In genomic region chr19:12488205-12488966, GRCm38 (mm10) we compare ENCODE assay signal across 8 mouse cellular contexts. TPM values are rescaled to one million over a fixed set of nuclear protein-coding genes. Genes with fewer than 3 reads are reported as not detected.
DNase-seq lines count a peak whose midpoint lies in the region; ATAC-seq and TF ChIP-seq lines count a peak whose summit lies in the region.

No protein-coding gene starts in this region.

- H3K27ac ChIP-seq in ES-Bruce4 (ENCODE audit: insufficient read depth, low read length) = peak overlapping the region; percentile 71
- H3K27ac ChIP-seq in embryonic facial prominence, embryonic 12.5 days = peak overlapping the region; percentile 70
- peak overlapping the region; percentile 96 for H3K27ac ChIP-seq in intestine, postnatal 0 days (ENCODE audit: low read depth, low read length)
- peak overlapping the region; percentile 93 for H3K27ac ChIP-seq in stomach, embryonic 16.5 days (ENCODE audit: low read length)

- TF ChIP-seq EP300 in ES-Bruce4 (IDR thresholded peaks at IDR 0.05; ENCODE audit: insufficient read depth, low read depth, low read length) = 0 out of 2 replicates have a peak, but pooled peaks have one; percentile 58

- TF ChIP-seq CTCF in ES-Bruce4 (IDR thresholded peaks at IDR 0.05; ENCODE audit: low read depth, low read length) = peak; percentile 86
- TF ChIP-seq CTCF in intestine, postnatal 0 days (IDR thresholded peaks at IDR 0.05; ENCODE audit: low read depth) = peak; percentile 96

- peak overlapping the region; percentile 25 for H3K4me3 ChIP-seq in ES-Bruce4 (ENCODE audit: low read depth, low read length)
- H3K4me3 ChIP-seq in embryonic facial prominence, embryonic 12.5 days = no peak overlapping the region
- peak overlapping the region; percentile 17 for H3K4me3 ChIP-seq in intestine, postnatal 0 days (ENCODE audit: low read depth, low read length)
- no peak overlapping the region for H3K4me3 ChIP-seq in stomach, embryonic 16.5 days (replicated peaks; ENCODE audit: low read length)

- no peaks in the 10 kb centered on the region for H3K9me3 ChIP-seq in ES-Bruce4 (replicated peaks; ENCODE audit: control insufficient read depth, insufficient read depth, low read length, poor library complexity, severe bottlenecking)
- H3K9me3 ChIP-seq in embryonic facial prominence, embryonic 12.5 days = no peaks in the 10 kb centered on the region
- H3K9me3 ChIP-seq in intestine, postnatal 0 days (ENCODE audit: control insufficient read depth) = no peaks in the 10 kb centered on the region
- no peaks in the 10 kb centered on the region for H3K9me3 ChIP-seq in stomach, embryonic 16.5 days (replicated peaks; ENCODE audit: control insufficient read depth, low read length)

- peak; percentile 32 to 73 for DNase-seq in adrenal gland, adult (ENCODE audit: inconsistent age in 2 of 2, low spot score in 1 of 2)
- DNase-seq in adrenal gland, postnatal 4 days (ENCODE audit: low spot score in 2 of 2) = no peak
- DNase-seq in lung, postnatal 36 days = peak; percentile 74
- no peak for DNase-seq in ovary, postnatal 36 days (ENCODE audit: low spot score)

- H3K9ac ChIP-seq in ES-Bruce4 (ENCODE audit: low read depth, poor library complexity, severe bottlenecking) = peak overlapping the region; percentile 29; the same call in 1 of the 2 replicates
- H3K9ac ChIP-seq in embryonic facial prominence, embryonic 12.5 days = no peak overlapping the region
- H3K9ac ChIP-seq in intestine, postnatal 0 days (ENCODE audit: low read depth, low read length) = peak overlapping the region; percentile 26
- H3K9ac ChIP-seq in stomach, embryonic 16.5 days (ENCODE audit: low read length) = peak overlapping the region; percentile 43; the same call in 1 of the 2 replicates

- no peak overlapping the region for H3K4me2 ChIP-seq in embryonic facial prominence, embryonic 12.5 days (replicated peaks)
- peak overlapping the region; percentile 65 for H3K4me2 ChIP-seq in intestine, postnatal 0 days (replicated peaks; ENCODE audit: low read depth)
- peak overlapping the region; percentile 39 for H3K4me2 ChIP-seq in stomach, embryonic 16.5 days (ENCODE audit: low read depth, low read length)

- 0 out of 2 replicates have a peak, but pooled peaks have one; percentile 28 for ATAC-seq in embryonic facial prominence, embryonic 12.5 days (ENCODE audit: insufficient number of reproducible peaks, insufficient read depth, low FRiP score, low TSS enrichment)
- peak; percentile 91 for ATAC-seq in intestine, postnatal 0 days
- peak; percentile 85 for ATAC-seq in stomach, embryonic 16.5 days (ENCODE audit: insufficient read depth, low FRiP score)

- no peaks in the 10 kb centered on the region for H3K27me3 ChIP-seq in ES-Bruce4 (ENCODE audit: control insufficient read depth, insufficient read depth, low read length, poor library complexity, severe bottlenecking)
- no peaks in the 10 kb centered on the region for H3K27me3 ChIP-seq in embryonic facial prominence, embryonic 12.5 days
- no peaks in the 10 kb centered on the region for H3K27me3 ChIP-seq in intestine, postnatal 0 days (replicated peaks; ENCODE audit: control insufficient read depth, insufficient read depth, low read length)
- H3K27me3 ChIP-seq in stomach, embryonic 16.5 days (ENCODE audit: control insufficient read depth, insufficient read depth, low read length) = no peaks in the 10 kb centered on the region

- peaks cover 7% of the 10 kb centered on the region for H3K4me1 ChIP-seq in ES-Bruce4 (ENCODE audit: control insufficient read depth, insufficient read depth, low read length)
- H3K4me1 ChIP-seq in embryonic facial prominence, embryonic 12.5 days = peaks cover 10% of the 10 kb centered on the region
- peaks cover 20% of the 10 kb centered on the region; the same call in 1 of the 2 replicates for H3K4me1 ChIP-seq in intestine, postnatal 0 days (replicated peaks; ENCODE audit: control insufficient read depth, insufficient read depth, low read length)
- peaks cover 24% of the 10 kb centered on the region for H3K4me1 ChIP-seq in stomach, embryonic 16.5 days (ENCODE audit: control insufficient read depth, insufficient read depth, low read length)

- no peaks in the 10 kb centered on the region for H3K36me3 ChIP-seq in ES-Bruce4 (ENCODE audit: control insufficient read depth, insufficient read depth, low read length, poor library complexity, severe bottlenecking)
- H3K36me3 ChIP-seq in embryonic facial prominence, embryonic 12.5 days = peaks cover 14% of the 10 kb centered on the region
- H3K36me3 ChIP-seq in intestine, postnatal 0 days (ENCODE audit: control insufficient read depth, insufficient read depth) = peaks cover 33% of the 10 kb centered on the region; the same call in 1 of the 2 replicates
- H3K36me3 ChIP-seq in stomach, embryonic 16.5 days (ENCODE audit: control insufficient read depth, insufficient read depth, low read length) = peaks cover 11% of the 10 kb centered on the region; the same call in 1 of the 2 replicates

- 18% methylated on average over 9 of the region's 9 CpGs for whole genome bisulfite sequencing in embryonic facial prominence, embryonic 12.5 days
- 14% methylated on average over 9 of the region's 9 CpGs for WGBS in intestine, postnatal 0 days
- 28% methylated on average over 9 of the region's 9 CpGs for WGBS in stomach, embryonic 16.5 days

- no peak for TF ChIP-seq POLR2A in ES-Bruce4 (IDR thresholded peaks at IDR 0.05; ENCODE audit: insufficient read depth, low read length)

RNA-seq across cellular contexts. Expression of gene Dtx4, which starts 12.9 kb away (rescaled TPM):
- total RNA-seq in adrenal gland, postnatal 4 days (2021) = 10 to 100 TPM; 32.1 to 33.4 TPM
- polyA plus RNA-seq in ES-Bruce4 (2011; ENCODE audit: insufficient read depth, insufficient read length, low read depth, missing spikeins) = 4.0 and 5.1 TPM in 2 replicates
- 10.9 and 13.2 TPM in 2 replicates for polyA plus RNA-seq in embryonic facial prominence, embryonic 12.5 days (2016; fragmentation: Nextera tagmentation; extraction: Ambion mirVana)
- polyA plus RNA-seq in intestine, postnatal 0 days (2015; fragmentation: Nextera tagmentation; extraction: Ambion mirVana) = 4.9 and 5.5 TPM in 2 replicates
- 14.7 and 15.7 TPM in 2 replicates for polyA plus RNA-seq in stomach, embryonic 16.5 days (2015; fragmentation: Nextera tagmentation; extraction: Ambion mirVana)

RNA-seq across cellular contexts. Expression of gene Mpeg1, which starts 27.8 kb away (rescaled TPM):
- 10 to 100 TPM; 22.3 to 23.5 TPM for total RNA-seq in adrenal gland, postnatal 4 days (2021)
- 0.20 TPM in 1 of 2 replicates, not detected in the other for polyA plus RNA-seq in ES-Bruce4 (2011; ENCODE audit: insufficient read depth, insufficient read length, low read depth, missing spikeins)
- polyA plus RNA-seq in embryonic facial prominence, embryonic 12.5 days (2016; fragmentation: Nextera tagmentation; extraction: Ambion mirVana) = 0.41 and 0.49 TPM in 2 replicates
- 2.2 and 2.7 TPM in 2 replicates for polyA plus RNA-seq in intestine, postnatal 0 days (2015; fragmentation: Nextera tagmentation; extraction: Ambion mirVana)
- 1.3 and 1.8 TPM in 2 replicates for polyA plus RNA-seq in stomach, embryonic 16.5 days (2015; fragmentation: Nextera tagmentation; extraction: Ambion mirVana)

RNA-seq across cellular contexts. Expression of gene Fam111a, which starts 57.2 kb away (rescaled TPM):
- total RNA-seq in adrenal gland, postnatal 4 days (2021) = 10 to 100 TPM; 13.3 to 16.9 TPM
- polyA plus RNA-seq in ES-Bruce4 (2011; ENCODE audit: insufficient read depth, insufficient read length, low read depth, missing spikeins) = 10.2 and 17.2 TPM in 2 replicates
- polyA plus RNA-seq in embryonic facial prominence, embryonic 12.5 days (2016; fragmentation: Nextera tagmentation; extraction: Ambion mirVana) = 21.6 and 23.4 TPM in 2 replicates
- 6.2 and 6.8 TPM in 2 replicates for polyA plus RNA-seq in intestine, postnatal 0 days (2015; fragmentation: Nextera tagmentation; extraction: Ambion mirVana)
- polyA plus RNA-seq in stomach, embryonic 16.5 days (2015; fragmentation: Nextera tagmentation; extraction: Ambion mirVana) = 21.1 and 23.5 TPM in 2 replicates

Comparison
In these comparisons a context has a peak if more than half of its experiments do, and no peak if none do; other contexts are left out.
1. DNase-seq: peak in adrenal gland, adult (2 of 2) and lung, postnatal 36 days (single experiment); none in adrenal gland, postnatal 4 days (0 of 2) and ovary, postnatal 36 days (single experiment).
2. H3K4me3 ChIP-seq: peak in ES-Bruce4 (single experiment) and intestine, postnatal 0 days (single experiment); none in embryonic facial prominence, embryonic 12.5 days (single experiment) and stomach, embryonic 16.5 days (single experiment).
3. ATAC-seq: peak in every context shown above with its lines; median percentile 91 in intestine, postnatal 0 days; 85 in stomach, embryonic 16.5 days; 28 in embryonic facial prominence, embryonic 12.5 days.
4. Peak in every context shown above with its lines, with median percentiles within 50 percentile points of each other: H3K27ac ChIP-seq.